Mouse (Mus musculus) c-Kit-positive CD71-negative TER-119-negative erythroid progenitor cells, embryonic 14.5 days (primary cell): ENCODE measurements around the gene Phkb.

Experiments
- DNase-seq: peaks from one replicate; pipeline ENCODE4 v3.0.0-alpha.2; 2013; ENCODE audit warnings: low read depth

Phkb gene

DNA sequence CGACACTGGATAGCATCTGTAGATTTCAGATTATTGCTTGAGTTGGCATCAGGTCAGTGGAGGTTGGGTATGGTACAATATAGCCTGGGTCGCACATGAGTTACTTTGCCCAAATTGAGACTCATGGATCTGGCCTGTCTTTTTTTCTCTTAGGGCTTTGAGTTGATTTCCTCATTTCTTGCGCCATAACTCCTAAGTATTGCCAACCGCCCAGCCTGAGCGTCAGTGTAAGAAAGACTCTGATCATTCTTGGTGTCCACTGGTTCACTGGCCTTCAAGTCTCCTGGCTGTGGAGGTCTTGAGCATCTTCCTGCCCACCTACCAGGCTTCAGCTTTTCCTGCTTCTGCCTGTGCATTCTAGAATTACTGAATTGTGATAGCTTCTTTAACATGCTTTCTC, 104.1 kb downstream of the Phkb start:
- DNase-seq = no peak

DNA sequence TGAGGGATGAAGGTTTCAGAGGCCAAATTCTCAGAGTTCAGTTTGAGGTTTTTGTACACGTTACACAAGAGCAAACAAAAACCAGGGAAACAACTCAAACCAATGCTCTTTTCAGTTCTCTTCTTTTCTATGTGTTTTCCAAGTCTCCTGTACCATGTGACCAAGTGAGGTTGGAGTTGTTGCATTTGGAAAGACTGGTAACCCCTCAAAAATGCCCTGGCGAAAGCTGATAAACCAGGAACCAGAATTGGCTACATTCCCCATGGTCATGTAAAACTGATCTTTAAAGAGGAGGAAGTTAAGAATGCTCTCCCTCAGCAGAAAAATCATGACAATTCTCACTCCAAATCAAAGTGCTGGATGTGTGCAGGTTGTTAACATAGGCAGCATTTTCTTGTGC, 117.6 kb downstream of the Phkb start:
- no peak for DNase-seq

DNA sequence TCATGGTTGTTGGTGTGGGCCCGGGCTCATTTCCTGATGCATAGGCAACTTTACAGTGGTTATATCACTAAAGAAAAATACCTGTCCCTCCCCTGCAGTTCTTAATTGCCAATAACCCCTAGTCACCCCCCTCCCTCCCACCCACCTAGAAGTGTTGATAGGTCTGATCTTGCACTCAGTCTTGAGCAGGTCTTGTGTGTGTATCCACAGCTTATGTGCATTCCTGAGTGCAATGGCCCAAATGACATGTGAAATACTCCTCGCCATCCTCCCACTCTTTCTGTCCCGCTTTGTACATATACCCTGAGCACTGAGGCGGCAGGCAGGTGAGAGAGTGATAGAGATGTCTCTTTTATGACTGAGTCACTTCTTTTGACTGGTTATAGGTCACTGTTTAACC, 119.1 kb downstream of the Phkb start:
- DNase-seq = no peak

- DNase-seq = no peak
Measured at GRCm38 (mm10) chr8:85977588-85978077, 136.9 kb downstream of the Phkb start.

DNA sequence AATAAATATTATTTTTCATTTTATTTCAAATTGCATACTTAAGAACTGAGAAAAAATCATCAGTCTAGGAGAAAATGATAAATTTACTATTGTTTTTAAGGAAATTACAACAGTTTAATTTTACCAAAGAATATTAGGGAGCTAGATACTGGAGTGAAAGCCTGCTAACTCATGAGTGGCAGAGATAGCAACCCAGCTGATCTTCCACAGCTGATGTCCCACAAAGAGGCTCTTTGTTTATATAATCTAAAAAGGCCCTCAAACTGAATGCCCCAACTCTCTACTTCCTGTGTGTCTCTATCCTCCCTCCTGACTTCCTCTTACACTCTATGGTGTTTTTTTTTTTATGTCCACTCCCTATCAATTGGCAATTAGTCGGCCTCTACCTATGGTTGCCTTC, 152.2 kb downstream of the Phkb start:
- no peak for DNase-seq

DNA sequence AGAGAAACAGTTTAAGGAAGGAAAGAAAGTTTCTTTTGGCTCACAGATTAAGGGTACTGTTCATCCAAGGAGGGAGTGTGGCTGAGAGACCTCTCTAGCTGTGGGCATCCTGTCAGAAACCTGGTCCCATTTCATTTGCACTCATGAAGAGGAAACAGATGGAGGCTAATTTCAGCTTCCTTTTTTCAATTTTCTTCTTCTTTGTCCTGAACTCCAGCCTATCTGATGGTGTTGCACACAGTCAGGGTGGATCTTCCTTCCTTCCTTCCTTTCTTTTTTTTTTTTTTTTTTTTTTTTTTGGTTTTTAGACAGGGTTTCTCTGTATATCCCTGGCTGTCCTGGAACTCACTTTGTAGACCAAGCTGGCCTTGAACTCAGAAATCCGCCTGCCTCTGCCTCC, 152.9 kb downstream of the Phkb start:
- DNase-seq = no peak

- no peak for DNase-seq
Measured at GRCm38 (mm10) chr8:85995971-85996370, 155.2 kb downstream of the Phkb start.

- no peak for DNase-seq
Measured at GRCm38 (mm10) chr8:86006485-86006884, 165.7 kb downstream of the Phkb start.

GRCm38 (mm10) chr8:86016806-86017205, 176.0 kb downstream of the Phkb start:
- DNase-seq = no peak

DNA sequence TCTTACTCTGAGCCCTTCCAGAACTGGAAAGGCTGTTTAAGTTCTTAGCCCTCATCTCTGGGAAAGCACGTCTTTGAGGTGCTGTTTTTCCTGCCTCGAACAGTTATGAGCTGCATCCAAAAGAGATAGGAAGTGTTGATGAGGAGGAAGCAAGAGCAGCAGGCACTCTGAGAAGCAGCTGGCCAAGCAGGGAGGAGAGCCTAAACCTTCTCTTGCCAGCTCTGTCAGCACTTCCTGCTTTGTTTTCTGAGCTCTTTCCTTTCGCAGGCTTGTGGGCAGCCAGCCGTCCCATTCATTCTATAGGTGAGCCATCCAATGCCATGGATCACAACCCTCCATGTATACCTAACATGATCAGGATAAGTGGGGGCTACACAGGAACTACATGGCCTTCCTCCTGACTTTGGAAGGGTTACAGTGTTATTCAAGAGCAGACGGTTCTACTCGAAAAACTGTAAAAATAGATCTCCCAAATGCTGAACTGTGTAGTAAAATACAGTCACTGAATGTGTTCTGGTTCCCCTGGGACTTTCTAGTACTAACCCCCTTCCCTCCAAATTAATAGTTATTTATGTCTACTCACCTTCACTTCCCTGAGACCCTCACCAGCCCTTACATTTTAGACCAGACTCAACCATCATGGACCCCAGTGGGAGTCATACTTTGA, 188.0 kb downstream of the Phkb start:
- no peak for DNase-seq

DNA sequence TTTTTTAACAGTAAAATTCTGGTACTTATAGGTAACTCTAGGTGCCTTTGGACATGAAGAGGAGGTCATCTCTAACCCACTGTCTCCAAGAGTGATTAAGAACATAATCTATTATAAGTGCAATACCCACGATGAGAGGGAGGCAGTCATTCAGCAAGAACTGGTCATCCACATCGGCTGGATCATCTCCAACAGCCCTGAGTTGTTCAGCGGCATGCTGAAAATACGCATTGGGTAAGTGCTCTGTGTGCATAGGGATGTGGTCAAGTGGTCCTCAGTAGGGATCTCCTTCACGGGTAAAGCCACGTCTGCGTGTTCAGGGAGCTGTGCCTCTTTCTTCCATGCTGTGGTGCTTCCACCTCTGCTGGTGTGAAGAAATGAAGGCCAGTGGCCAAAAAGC, 188.7 kb downstream of the Phkb start:
- no peak for DNase-seq

GRCm38 (mm10) chr8:86034662-86035365, 194.1 kb downstream of the Phkb start:
- DNase-seq = no peak

GRCm38 (mm10) chr8:86035371-86035770, 194.6 kb downstream of the Phkb start:
- no peak for DNase-seq

- no peak for DNase-seq
Measured at GRCm38 (mm10) chr8:86038462-86038861, 197.7 kb downstream of the Phkb start.

DNA sequence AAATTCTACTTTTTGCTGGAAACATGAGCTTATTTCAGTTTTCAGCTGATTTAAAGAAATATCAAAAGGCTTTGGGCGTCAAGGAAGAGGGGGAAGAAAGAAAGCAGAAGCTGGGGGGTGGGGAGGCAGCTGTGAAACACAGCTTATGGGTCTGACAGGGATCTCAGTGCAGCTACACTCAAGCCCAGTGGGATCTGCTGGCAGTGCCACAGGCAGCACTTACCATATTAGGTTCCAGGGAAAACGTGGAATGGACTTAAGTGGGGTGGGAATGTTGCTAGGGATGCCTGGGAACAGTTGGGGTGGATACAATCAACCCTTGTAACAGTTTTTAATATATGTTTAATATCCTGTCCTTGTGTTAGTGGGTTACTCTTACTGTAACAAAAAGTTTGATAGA, 201.3 kb downstream of the Phkb start:
- DNase-seq = no peak

GRCm38 (mm10) chr8:86050882-86051281, 210.1 kb downstream of the Phkb start:
- no peak for DNase-seq

DNA sequence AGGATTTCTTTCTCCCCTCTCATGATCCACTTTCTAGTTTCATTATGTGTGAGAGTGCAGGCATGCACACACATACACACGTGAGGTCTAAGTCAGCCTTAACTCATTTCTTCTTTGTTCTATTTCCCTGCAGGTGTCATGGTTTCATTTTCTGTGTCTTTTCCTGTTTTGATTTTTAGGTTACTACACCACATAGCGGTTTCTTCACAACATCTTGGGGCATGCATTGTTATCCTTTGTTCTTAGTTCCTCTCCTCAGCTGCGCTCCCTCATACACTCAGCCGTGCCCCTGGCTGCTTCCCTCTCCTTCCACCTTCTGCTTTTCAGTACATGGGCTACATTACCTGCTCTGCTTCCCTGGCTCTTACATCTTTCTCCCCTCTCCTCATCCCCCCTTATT, 211.2 kb downstream of the Phkb start:
- DNase-seq = peak; percentile 5

GRCm38 (mm10) chr8:86058618-86059017, 217.9 kb downstream of the Phkb start:
- no peak for DNase-seq

GRCm38 (mm10) chr8:86059130-86059529, 218.4 kb downstream of the Phkb start:
- peak; percentile 16 for DNase-seq

- DNase-seq = no peak
Measured at GRCm38 (mm10) chr8:86063411-86063810, 222.7 kb downstream of the Phkb start.

- DNase-seq = no peak
Measured at GRCm38 (mm10) chr8:86079433-86079832, 238.7 kb downstream of the Phkb start.

DNA sequence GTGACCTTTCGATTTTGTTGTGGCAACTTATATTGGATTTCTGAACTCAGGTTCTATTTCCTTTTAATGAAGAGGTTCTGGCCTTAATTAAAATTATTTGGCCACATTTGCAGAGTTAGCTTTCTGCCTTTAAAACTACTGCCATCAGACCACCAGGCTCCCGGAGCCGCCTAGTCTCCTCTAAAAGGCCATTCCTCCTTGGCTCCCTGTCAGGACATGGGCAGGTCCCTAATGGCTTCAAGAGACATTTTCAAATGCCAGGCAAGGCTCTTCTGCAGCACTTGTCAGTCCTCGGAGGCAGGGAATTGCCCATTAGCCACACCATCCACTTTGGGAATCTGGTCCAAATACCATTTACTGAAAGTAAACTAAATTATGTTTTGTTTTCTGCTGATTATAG, 242.6 kb downstream of the Phkb start:
- no peak for DNase-seq

GRCm38 (mm10) chr8:86086791-86087190, 246.0 kb downstream of the Phkb start:
- no peak for DNase-seq

GRCm38 (mm10) chr8:86087468-86087867, 246.7 kb downstream of the Phkb start:
- DNase-seq = no peak
